ENCODE assay signal across 8 mouse cellular contexts in genomic region chr1:137900621-137901071, GRCm38 (mm10).
DNase-seq lines count a peak whose midpoint lies in the region; ATAC-seq and TF ChIP-seq lines count a peak whose summit lies in the region.

No protein-coding gene starts in this region.

- dilution Hi-C loops in CH12.LX (cut with MboI; ENCODE audit: extremely low pct_ligation_motif_present, extremely low pct_unique_long_range_greater_than_20kb, low sequenced_read_pairs) = no loop called here

- peak overlapping the region; percentile 73 for H3K9ac ChIP-seq in heart, adult 2 months (ENCODE audit: low read depth, low read length)
- peak overlapping the region; percentile 91 for H3K9ac ChIP-seq in CH12.LX (ENCODE audit: insufficient read depth, low read depth)
- peak overlapping the region; percentile 91 for H3K9ac ChIP-seq in embryonic facial prominence, embryonic 13.5 days
- H3K9ac ChIP-seq in hindbrain, embryonic 14.5 days = peak overlapping the region; percentile 84
- peak overlapping the region; percentile 56 for H3K9ac ChIP-seq in liver, embryonic 13.5 days

- no peaks in the 10 kb centered on the region for H3K79me2 ChIP-seq in heart, adult 2 months (replicated peaks; ENCODE audit: control insufficient read depth, insufficient read depth, low read length)
- H3K79me2 ChIP-seq in CH12.LX (replicated peaks; ENCODE audit: control insufficient read depth, extremely low read depth, insufficient read depth, poor library complexity, severe bottlenecking) = peaks cover 47% of the 10 kb centered on the region

- no peak for TF ChIP-seq EP300 in heart, adult 2 months (IDR thresholded peaks at IDR 0.05; ENCODE audit: insufficient read depth, low read depth, low read length)
- TF ChIP-seq EP300 in CH12.LX (IDR thresholded peaks at IDR 0.05; ENCODE audit: low read length) = no peak

- H3K4me2 ChIP-seq in CH12.LX (ENCODE audit: insufficient read depth, low read depth, poor library complexity, severe bottlenecking) = peak overlapping the region; percentile 74
- H3K4me2 ChIP-seq in embryonic facial prominence, embryonic 13.5 days = peak overlapping the region; percentile 62
- peak overlapping the region; percentile 54 for H3K4me2 ChIP-seq in hindbrain, embryonic 14.5 days (replicated peaks)
- H3K4me2 ChIP-seq in liver, embryonic 13.5 days = peak overlapping the region; percentile 79

- peaks cover 7% of the 10 kb centered on the region for H3K36me3 ChIP-seq in heart, adult 2 months (ENCODE audit: control insufficient read depth, insufficient read depth, low read length)
- H3K36me3 ChIP-seq in CH12.LX (replicated peaks in 1 of 2; ENCODE audit: control insufficient read depth in 1 of 2, insufficient read depth in 1 of 2, low read length in 1 of 2) = no peaks in the 10 kb centered on the region
- no peaks in the 10 kb centered on the region for H3K36me3 ChIP-seq in embryonic facial prominence, embryonic 13.5 days
- no peaks in the 10 kb centered on the region for H3K36me3 ChIP-seq in hindbrain, embryonic 14.5 days (replicated peaks; ENCODE audit: control insufficient read depth, insufficient read depth)
- no peaks in the 10 kb centered on the region for H3K36me3 ChIP-seq in liver, embryonic 13.5 days

- no peak for TF ChIP-seq RAD21 in CH12.LX (IDR thresholded peaks at IDR 0.05; ENCODE audit: low read depth, low read length)

- TF ChIP-seq POLR2A in heart, adult 2 months (IDR thresholded peaks at IDR 0.05; ENCODE audit: insufficient read depth, low read depth, low read length) = no peak
- no peak for TF ChIP-seq POLR2A in CH12.LX (IDR thresholded peaks at IDR 0.05; ENCODE audit: low read depth, low read length)

- no peak for TF ChIP-seq CTCF in heart, adult 2 months (IDR thresholded peaks at IDR 0.05)
- TF ChIP-seq CTCF in CH12.LX (conservative IDR thresholded peaks at IDR 0.05 in 1 of 2, IDR thresholded peaks at IDR 0.05 in 1 of 2; ENCODE audit: low read depth in 2 of 2, low read length in 2 of 2) = no peak

- intact Hi-C loops in heart, adult 2 months (cut with DNase I) = loop anchor here (5.0 to 10.0 kb wide), 2 partner anchors 37 to 954 kb away; partner anchors contain the start of gene 2310009B15Rik
- intact Hi-C loops in heart, postnatal 25 days (cut with DNase I) = no loop called here

- in situ Hi-C loops in CH12.LX (cut with MboI; ENCODE audit: low pct_ligation_motif_present, low pct_unique_long_range_greater_than_20kb, low sequenced_read_pairs) = no loop called here

- H3K27me3 ChIP-seq in heart, adult 2 months (ENCODE audit: control insufficient read depth, insufficient read depth, low read length) = no peaks in the 10 kb centered on the region
- no peaks in the 10 kb centered on the region for H3K27me3 ChIP-seq in CH12.LX (replicated peaks)
- H3K27me3 ChIP-seq in embryonic facial prominence, embryonic 13.5 days = no peaks in the 10 kb centered on the region
- no peaks in the 10 kb centered on the region for H3K27me3 ChIP-seq in hindbrain, embryonic 14.5 days (ENCODE audit: control insufficient read depth, insufficient read depth, low read length)
- no peaks in the 10 kb centered on the region for H3K27me3 ChIP-seq in liver, embryonic 13.5 days

- H3K27ac ChIP-seq in heart, adult 2 months = peak overlapping the region; percentile 85
- peak overlapping the region; percentile 83 for H3K27ac ChIP-seq in CH12.LX (ENCODE audit: insufficient read depth, low read depth)
- peak overlapping the region; percentile 98 for H3K27ac ChIP-seq in embryonic facial prominence, embryonic 13.5 days
- H3K27ac ChIP-seq in hindbrain, embryonic 14.5 days = peak overlapping the region; percentile 96
- H3K27ac ChIP-seq in liver, embryonic 13.5 days = peak overlapping the region; percentile 23; the same call in 1 of the 2 replicates

- peak overlapping the region; percentile 75 for H3K4me3 ChIP-seq in heart, adult 2 months
- H3K4me3 ChIP-seq in CH12.LX (replicated peaks in 1 of 3; ENCODE audit: low read depth in 2 of 3, low read length in 2 of 3, poor library complexity in 1 of 3) = peak overlapping the region; percentile 55 to 69 (median 58)
- H3K4me3 ChIP-seq in embryonic facial prominence, embryonic 13.5 days = peak overlapping the region; percentile 75
- peak overlapping the region; percentile 67 for H3K4me3 ChIP-seq in hindbrain, embryonic 14.5 days (replicated peaks; ENCODE audit: low read length)
- peak overlapping the region; percentile 64 for H3K4me3 ChIP-seq in liver, embryonic 13.5 days (replicated peaks)

- ATAC-seq in embryonic facial prominence, embryonic 13.5 days (ENCODE audit: insufficient number of reproducible peaks, insufficient read depth, low FRiP score, low TSS enrichment, low read depth) = 0 out of 2 replicates have a peak, but pooled peaks have one; percentile 17
- peak; percentile 52 for ATAC-seq in hindbrain, embryonic 14.5 days (ENCODE audit: low FRiP score)
- no peak for ATAC-seq in liver, embryonic 13.5 days (ENCODE audit: low read depth)

- no peaks in the 10 kb centered on the region for H3K9me3 ChIP-seq in CH12.LX (replicated peaks; ENCODE audit: low read length)
- H3K9me3 ChIP-seq in embryonic facial prominence, embryonic 13.5 days = no peaks in the 10 kb centered on the region
- no peaks in the 10 kb centered on the region for H3K9me3 ChIP-seq in hindbrain, embryonic 14.5 days (ENCODE audit: control insufficient read depth, low read length)
- H3K9me3 ChIP-seq in liver, embryonic 13.5 days (replicated peaks) = no peaks in the 10 kb centered on the region

- WGBS in heart, adult 2 months = 1% methylated on average over 8 of the region's 8 CpGs
- WGBS in embryonic facial prominence, embryonic 13.5 days = under 1% methylated on average over 8 of the region's 8 CpGs
- 1% methylated on average over 8 of the region's 8 CpGs for WGBS in hindbrain, embryonic 14.5 days
- 8% methylated on average over 8 of the region's 8 CpGs for WGBS in liver, embryonic 13.5 days (ENCODE audit: insufficient replicate concordance)

- DNase-seq in heart, adult 2 months = peak in 1 of 2 experiments; percentile 34
- DNase-seq in heart, postnatal 25 days (ENCODE audit: low spot score) = no peak
- DNase-seq in CH12.LX (ENCODE audit: extremely low read depth) (no peak), adipocyte (ENCODE audit: low spot score) (no peak)
- DNase-seq in hindbrain, embryonic 14.5 days (ENCODE audit: low spot score) = no peak
- no peak for DNase-seq in liver, embryonic 13.5 days
- DNase-seq in natural killer cell, adult 2 months (ENCODE audit: low spot score in 2 of 2) = peak; percentile 29 to 35

- peaks cover 1% of the 10 kb centered on the region for H3K4me1 ChIP-seq in heart, adult 2 months (ENCODE audit: control insufficient read depth, insufficient read depth, low read length)
- H3K4me1 ChIP-seq in CH12.LX (ENCODE audit: control insufficient read depth in 1 of 2, insufficient read depth in 2 of 2) = peaks cover 2 to 31% of the 10 kb centered on the region in 2 experiments; a peak in 3 of 4 replicates
- peaks cover 23% of the 10 kb centered on the region for H3K4me1 ChIP-seq in embryonic facial prominence, embryonic 13.5 days
- peaks cover 33% of the 10 kb centered on the region for H3K4me1 ChIP-seq in hindbrain, embryonic 14.5 days (replicated peaks; ENCODE audit: control insufficient read depth, insufficient read depth, low read length)
- H3K4me1 ChIP-seq in liver, embryonic 13.5 days (replicated peaks) = peaks cover 20% of the 10 kb centered on the region

TF ChIP-seq in CH12.LX, 34 proteins besides CTCF, POLR2A, EP300 and RAD21:
- no peak for TF ChIP-seq JUND (conservative IDR thresholded peaks at IDR 0.05; ENCODE audit: low read depth, low read length)
- TF ChIP-seq CHD2 (IDR thresholded peaks at IDR 0.05; ENCODE audit: low read length) = no peak
- TF ChIP-seq USF1 (IDR thresholded peaks at IDR 0.05; ENCODE audit: low read depth, low read length) = no peak
- TF ChIP-seq NELFE (IDR thresholded peaks at IDR 0.05; ENCODE audit: low read depth, low read length) = no peak
- TF ChIP-seq USF2 (conservative IDR thresholded peaks at IDR 0.05; ENCODE audit: low read depth, low read length) = no peak
- no peak; the same call in 1 of the 2 replicates for TF ChIP-seq SIN3A (IDR thresholded peaks at IDR 0.05; ENCODE audit: low read length)
- no peak for TF ChIP-seq CHD1 (IDR thresholded peaks at IDR 0.05; ENCODE audit: low read depth, low read length)
- TF ChIP-seq ZKSCAN1 (IDR thresholded peaks at IDR 0.05; ENCODE audit: borderline replicate concordance, low read depth, low read length) = no peak
- TF ChIP-seq POLR2AphosphoS2 (IDR thresholded peaks at IDR 0.05; ENCODE audit: low read depth, low read length) = no peak

Comparison
In these comparisons a context has a peak if more than half of its experiments do, and no peak if none do; other contexts are left out.
1. DNase-seq: peak in natural killer cell, adult 2 months (2 of 2); none in heart, postnatal 25 days (single experiment), CH12.LX (single experiment), hindbrain, embryonic 14.5 days (single experiment), liver, embryonic 13.5 days (single experiment) and adipocyte (single experiment).
2. H3K27ac ChIP-seq: peak in every context shown above with its lines; median percentile 98 in embryonic facial prominence, embryonic 13.5 days; 96 in hindbrain, embryonic 14.5 days; 85 in heart, adult 2 months; 83 in CH12.LX; 23 in liver, embryonic 13.5 days.
3. Peak in every context shown above with its lines, with median percentiles within 50 percentile points of each other: H3K4me3 ChIP-seq, H3K9ac ChIP-seq and H3K4me2 ChIP-seq.